Mouse (Mus musculus) CH12.LX (cell line): ENCODE data around the gene Sox4. TPM values are rescaled to one million over a fixed set of nuclear protein-coding genes. Genes with fewer than 3 reads are reported as not detected.

Source experiments
- DNase-seq: peaks from one replicate; pipeline ENCODE4 v3.0.0-alpha.2; 2013; ENCODE audit errors: extremely low read depth
- H3K27ac ChIP-seq: 2 replicates; pipeline ENCODE4 v1.5.1; 2012; ENCODE audit warnings: low read depth, mild to moderate bottlenecking, control low read depth, moderate library complexity; ENCODE audit not compliant: insufficient read depth
- H3K27me3 ChIP-seq: replicated peaks from 2 replicates; pipeline ENCODE3; 2012; ENCODE audit warnings: inconsistent platforms
- H3K36me3 ChIP-seq, 2 experiments: replicated peaks in 1 of 2; 2 replicates each; pipeline versions ENCODE3 to v1.6.1; 2012; ENCODE audit warnings: inconsistent platforms in 1 of 2, low read length in 1 of 2, mild to moderate bottlenecking in 1 of 2, mixed read lengths in 1 of 2, moderate library complexity in 1 of 2; ENCODE audit not compliant: control insufficient read depth in 1 of 2, insufficient read depth in 1 of 2
- H3K4me1 ChIP-seq, 2 experiments: 2 replicates each; pipeline ENCODE4 v1.6.1; 2012; ENCODE audit warnings: inconsistent platforms in 1 of 2, moderate library complexity in 1 of 2; ENCODE audit not compliant: insufficient read depth in 2 of 2, control insufficient read depth in 1 of 2
- H3K4me2 ChIP-seq: 2 replicates; pipeline ENCODE4 v1.6.1; 2012; ENCODE audit warnings: low read depth, mild to moderate bottlenecking, control low read depth; ENCODE audit not compliant: poor library complexity, insufficient read depth, severe bottlenecking
- H3K4me3 ChIP-seq, 3 experiments: fragments of 150-350 bp in 1 of 3; sonication (generic) in 1 of 3; replicated peaks in 1 of 3; 2 replicates each; pipeline versions ENCODE3 to v1.5.1; 2011 to 2012; ENCODE audit warnings: low read depth in 2 of 3, low read length in 2 of 3, mild to moderate bottlenecking in 2 of 3, moderate library complexity in 2 of 3, control low read depth in 1 of 3, improper control_type of control experiment in 1 of 3, inconsistent platforms in 1 of 3, mixed read lengths in 1 of 3; ENCODE audit not compliant: poor library complexity in 1 of 3
- H3K79me2 ChIP-seq: replicated peaks from 2 replicates; pipeline ENCODE4 v1.6.1; 2012; ENCODE audit warnings: mild to moderate bottlenecking, moderate library complexity; ENCODE audit not compliant: control insufficient read depth, poor library complexity, insufficient read depth, severe bottlenecking; ENCODE audit errors: extremely low read depth
- H3K9ac ChIP-seq: 2 replicates; pipeline ENCODE4 v1.6.1; 2012; ENCODE audit warnings: low read depth, mild to moderate bottlenecking, control low read depth, moderate library complexity; ENCODE audit not compliant: insufficient read depth
- H3K9me3 ChIP-seq: replicated peaks from 2 replicates; pipeline ENCODE3; 2012; ENCODE audit warnings: low read length, inconsistent platforms, mixed read lengths
- CHD1 ChIP-seq: IDR thresholded peaks from 2 replicates; pipeline ENCODE4 v1.6.1; 2012; ENCODE audit warnings: low read depth, low read length, improper control_type of control experiment, inconsistent platforms
- CTCF ChIP-seq, 2 experiments: IDR thresholded peaks in 1 of 2; conservative IDR thresholded peaks in 1 of 2; 2 replicates each; pipeline ENCODE4 v1.5.1; 2011 to 2012; ENCODE audit warnings: low read depth in 2 of 2, low read length in 2 of 2, improper control_type of control experiment in 1 of 2, inconsistent platforms in 1 of 2, mild to moderate bottlenecking in 1 of 2, moderate library complexity in 1 of 2
- E2F4 ChIP-seq: IDR thresholded peaks from 2 replicates; pipeline ENCODE4 v1.6.1; 2011; ENCODE audit warnings: low read depth, low read length, improper control_type of control experiment; ENCODE audit not compliant: insufficient replicate concordance
- ELF1 ChIP-seq: IDR thresholded peaks from 2 replicates; pipeline ENCODE4 v1.6.1; 2014; ENCODE audit warnings: low read depth, mild to moderate bottlenecking, inconsistent platforms, low read length, improper control_type of control experiment
- HCFC1 ChIP-seq: IDR thresholded peaks from 2 replicates; pipeline ENCODE4 v1.6.1; 2012; ENCODE audit warnings: low read depth, mild to moderate bottlenecking, inconsistent platforms, low read length, improper control_type of control experiment
- JUND ChIP-seq: conservative IDR thresholded peaks from 2 replicates; pipeline ENCODE4 v1.6.1; 2011; ENCODE audit warnings: low read depth, low read length, improper control_type of control experiment
- KAT2A ChIP-seq: IDR thresholded peaks from 2 replicates; pipeline ENCODE4 v1.6.1; 2012; ENCODE audit warnings: low read length, improper control_type of control experiment, inconsistent platforms; ENCODE audit not compliant: insufficient replicate concordance
- MAX ChIP-seq: IDR thresholded peaks from 2 replicates; pipeline ENCODE4 v1.6.1; 2011; ENCODE audit warnings: low read length, improper control_type of control experiment
- MAZ ChIP-seq: IDR thresholded peaks from 2 replicates; pipeline ENCODE4 v1.6.1; 2012; ENCODE audit warnings: low read depth, mild to moderate bottlenecking, inconsistent platforms, low read length, improper control_type of control experiment, moderate library complexity
- MEF2A ChIP-seq: IDR thresholded peaks from 2 replicates; pipeline ENCODE4 v1.6.1; 2014; ENCODE audit warnings: low read depth, mild to moderate bottlenecking, inconsistent platforms, low read length, improper control_type of control experiment, borderline replicate concordance
- MXI1 ChIP-seq: IDR thresholded peaks from 2 replicates; pipeline ENCODE4 v1.6.1; 2011; ENCODE audit warnings: mild to moderate bottlenecking, low read depth, low read length, improper control_type of control experiment
- MYC ChIP-seq: IDR thresholded peaks from 2 replicates; pipeline ENCODE4 v1.6.1; 2011; ENCODE audit warnings: low read depth, mild to moderate bottlenecking, improper control_type of control experiment, low read length
- NELFE ChIP-seq: IDR thresholded peaks from 2 replicates; pipeline ENCODE4 v1.6.1; 2011; ENCODE audit warnings: low read depth, low read length, improper control_type of control experiment
- NRF1 ChIP-seq: IDR thresholded peaks from 2 replicates; pipeline ENCODE4 v1.6.1; 2014; ENCODE audit warnings: low read depth, mild to moderate bottlenecking, inconsistent platforms, low read length, improper control_type of control experiment, moderate library complexity
- POLR2AphosphoS2 ChIP-seq: IDR thresholded peaks from 2 replicates; pipeline ENCODE4 v1.6.1; 2011; ENCODE audit warnings: low read depth, low read length, improper control_type of control experiment
- RCOR1 ChIP-seq: conservative IDR thresholded peaks from 2 replicates; pipeline ENCODE4 v1.6.1; 2012; ENCODE audit warnings: low read depth, mild to moderate bottlenecking, inconsistent platforms, low read length, improper control_type of control experiment
- SIN3A ChIP-seq: IDR thresholded peaks from 2 replicates; pipeline ENCODE4 v1.6.1; 2012; ENCODE audit warnings: low read length, improper control_type of control experiment, inconsistent platforms
- SMC3 ChIP-seq: IDR thresholded peaks from 2 replicates; pipeline ENCODE4 v1.6.1; 2011; ENCODE audit warnings: low read depth, low read length, improper control_type of control experiment
- TBP ChIP-seq: conservative IDR thresholded peaks from 2 replicates; pipeline ENCODE4 v1.6.1; 2011; ENCODE audit warnings: low read depth, low read length, improper control_type of control experiment
- UBTF ChIP-seq: IDR thresholded peaks from 2 replicates; pipeline ENCODE4 v1.6.1; 2012; ENCODE audit warnings: low read depth, mild to moderate bottlenecking, inconsistent platforms, low read length, improper control_type of control experiment, moderate library complexity
- USF1 ChIP-seq: IDR thresholded peaks from 2 replicates; pipeline ENCODE4 v1.6.1; 2014; ENCODE audit warnings: low read depth, mild to moderate bottlenecking, inconsistent platforms, low read length, improper control_type of control experiment
- ZMIZ1 ChIP-seq: IDR thresholded peaks from 2 replicates; pipeline ENCODE4 v1.6.1; 2012; ENCODE audit warnings: low read depth, mild to moderate bottlenecking, inconsistent platforms, low read length, improper control_type of control experiment
- ZNF384 ChIP-seq: IDR thresholded peaks from 2 replicates; pipeline ENCODE4 v1.6.1; 2012; ENCODE audit warnings: low read depth, low read length, improper control_type of control experiment, inconsistent platforms
- dilution Hi-C: fragments of 300-500 bp; cut with MboI; formaldehyde crosslinking; loops from 2 replicates; pipeline ENCODE4 v1.14.3; 2020; ENCODE audit warnings: low sequenced_read_pairs; ENCODE audit not compliant: extremely low pct_unique_long_range_greater_than_20kb, extremely low pct_ligation_motif_present
- in situ Hi-C: fragments of 300-500 bp; cut with MboI; formaldehyde crosslinking; loops from 3 replicates; pipeline ENCODE4 v1.14.3; 2019; ENCODE audit warnings: low sequenced_read_pairs, low pct_ligation_motif_present, low pct_unique_long_range_greater_than_20kb, mixed read lengths
- polyA plus RNA-seq: library from polyadenylated mRNA; unstranded; fragments of >175 nt; gene quantifications from 2 replicates; pipeline ENCODE4 v1.2.1, GENCODE M21; 2012; ENCODE audit warnings: low read depth; ENCODE audit not compliant: insufficient read length
- total RNA-seq, 2 experiments: library from RNA; depleted of rRNA; stranded (reverse); fragments of 300-350 nt in 1 of 2; fragments of >200 nt in 1 of 2; gene quantifications; 2 replicates each; pipeline ENCODE4 v1.2.3; 2012 to 2014

The Sox4 gene
- total and polyA plus RNA-seq, 3 experiments: not detected

- Histone ChIP-seq H3K27ac (no peak overlapping the region), H3K4me1 (no peaks in the 10 kb centered on the region), H3K4me3 (no peak overlapping the region), H3K4me2 (no peak overlapping the region), H3K9me3 (peaks cover 4% of the 10 kb centered on the region), H3K36me3 (no peaks in the 10 kb centered on the region), H3K9ac (no peak overlapping the region), H3K27me3 (no peaks in the 10 kb centered on the region), H3K79me2 (no peaks in the 10 kb centered on the region)
- in situ Hi-C loops: loop anchor here (25.0 kb wide), 1 partner anchor 338 kb away; no protein-coding TSS in a partner anchor
- DNase-seq: no peak
- TF ChIP-seq JUND (no peak), ZNF384 (no peak), ZMIZ1 (no peak), UBTF (no peak), SMC3 (no peak), POLR2AphosphoS2 (no peak), ELF1 (no peak), E2F4 (no peak), NELFE (no peak), RCOR1 (no peak), CHD1 (no peak), MEF2A (no peak), KAT2A (no peak), NRF1 (no peak), HCFC1 (no peak), MAX (no peak), SIN3A (no peak), USF1 (no peak)
- dilution Hi-C loops: no loop called here
Observed at GRCm38 (mm10) chr13:28974597-28974996, 21.1 kb upstream of the Sox4 start.

GRCm38 (mm10) chr13:28960916-28961315 lies 7.4 kb upstream of the Sox4 start:
- Histone ChIP-seq H3K79me2 (no peaks in the 10 kb centered on the region), H3K4me2 (no peak overlapping the region), H3K4me1 (peaks cover 0 to 23% of the 10 kb centered on the region in 2 experiments; a peak in 2 of 4 replicates), H3K27me3 (no peaks in the 10 kb centered on the region), H3K9me3 (peaks cover 6% of the 10 kb centered on the region), H3K4me3 (no peak overlapping the region), H3K36me3 (no peaks in the 10 kb centered on the region), H3K27ac (no peak overlapping the region), H3K9ac (no peak overlapping the region)
- dilution Hi-C loops: no loop called here
- in situ Hi-C loops: loop anchor here (25.0 kb wide), 1 partner anchor 351 kb away; no protein-coding TSS in a partner anchor
- TF ChIP-seq CHD1 (no peak), MYC (no peak), MXI1 (no peak), E2F4 (no peak), MAZ (no peak), CTCF (conservative IDR thresholded peaks at IDR 0.05 in 1 of 2, IDR thresholded peaks at IDR 0.05 in 1 of 2; ENCODE audit: low read depth in 2 of 2, low read length in 2 of 2) (0 out of 4 replicates have a peak, but pooled peaks of 1 of the 2 experiments have one; percentile 5), TBP (no peak), JUND (no peak)
- DNase-seq: no peak
